Mouse (Mus musculus): ENCODE measurements around the gene Ptprn2. TPM values are rescaled to one million over a fixed set of nuclear protein-coding genes. Genes with fewer than 3 reads are reported as not detected.

Ptprn2 gene
- total RNA-seq, 2 experiments from 2014 or later, result 0.10 to 0.34 TPM

DNA sequence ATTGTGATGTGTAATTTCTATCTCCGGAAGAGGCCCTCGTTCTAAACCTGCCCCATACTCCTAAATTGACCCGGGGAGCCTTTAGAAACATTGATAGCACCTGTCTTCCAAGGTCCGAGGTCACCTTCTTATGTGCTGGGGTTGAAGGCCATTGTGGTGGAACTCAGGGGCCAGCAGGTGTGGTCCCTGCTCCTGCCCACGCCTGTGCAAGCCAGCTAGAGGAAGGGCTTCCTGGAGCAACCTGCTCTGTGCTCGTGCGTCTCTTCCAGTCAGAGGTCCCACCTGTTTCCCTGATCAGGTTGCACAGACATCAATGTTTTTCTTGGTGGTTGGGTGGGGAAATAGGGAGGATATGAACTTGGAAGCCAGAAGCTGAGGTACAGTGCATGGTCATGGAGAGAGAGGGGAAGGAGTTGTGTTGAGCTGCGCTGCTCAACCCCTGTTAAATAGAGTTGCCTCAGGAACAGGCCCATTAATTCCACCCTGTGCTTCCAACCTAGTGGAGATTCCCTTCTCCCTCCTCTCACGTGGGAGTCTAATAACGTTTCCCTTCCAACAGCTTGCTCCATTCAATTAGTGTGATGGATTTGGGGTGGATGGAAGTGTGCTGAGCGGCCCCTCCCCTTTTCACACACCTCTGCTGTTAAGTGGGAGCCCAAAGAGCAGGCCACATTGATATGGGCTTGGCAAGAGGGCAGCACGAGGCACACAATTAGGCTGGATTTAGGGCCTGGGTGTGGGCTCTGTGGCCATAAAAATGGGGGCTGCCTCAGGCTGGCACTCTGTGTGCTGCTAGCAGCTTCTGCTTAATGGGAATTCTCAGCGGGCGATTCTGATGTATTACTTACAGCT, 156.0 kb downstream of the Ptprn2 start:
- no peak for DNase-seq (ENCODE audit: low spot score in 2 of 2)

GRCm38 (mm10) chr12:116642191-116642549, 156.7 kb downstream of the Ptprn2 start:
- DNase-seq (ENCODE audit: low spot score in 2 of 2), result no peak

GRCm38 (mm10) chr12:116646771-116647170, 161.3 kb downstream of the Ptprn2 start:
- DNase-seq (ENCODE audit: low spot score in 2 of 2), result no peak

DNA sequence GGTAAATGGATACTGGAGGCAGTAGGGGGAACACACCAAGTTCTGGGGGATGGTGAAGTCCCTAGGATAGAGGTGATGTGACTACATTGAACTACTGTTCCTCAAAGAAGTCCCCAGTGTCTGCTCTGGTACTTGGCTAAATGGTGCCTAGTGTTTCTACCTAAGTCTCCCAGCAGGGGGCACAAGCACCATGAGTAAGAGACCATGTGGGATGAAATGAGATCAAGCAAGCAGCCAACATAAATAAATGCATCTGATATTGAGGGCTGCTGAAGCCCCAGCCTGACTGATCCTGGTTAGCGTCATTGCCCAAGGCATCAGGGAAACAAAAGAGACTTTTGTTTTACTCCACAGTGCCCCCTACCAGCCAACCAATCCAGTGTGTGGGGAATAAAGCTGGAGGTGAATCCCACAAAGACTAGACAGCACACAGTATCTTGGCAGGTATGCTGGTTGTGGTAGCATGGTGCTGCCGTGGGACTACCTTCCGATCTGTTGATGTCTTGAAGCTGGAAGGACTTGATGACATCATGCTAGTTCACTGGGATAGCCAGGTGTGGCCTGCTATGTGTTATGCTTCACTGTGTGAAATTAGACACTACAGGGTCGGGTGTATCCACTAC, 163.2 kb downstream of the Ptprn2 start:
- no peak for DNase-seq (ENCODE audit: low spot score in 2 of 2)

GRCm38 (mm10) chr12:116653684-116654083, 168.2 kb downstream of the Ptprn2 start:
- DNase-seq (ENCODE audit: low spot score in 2 of 2), result no peak

DNA sequence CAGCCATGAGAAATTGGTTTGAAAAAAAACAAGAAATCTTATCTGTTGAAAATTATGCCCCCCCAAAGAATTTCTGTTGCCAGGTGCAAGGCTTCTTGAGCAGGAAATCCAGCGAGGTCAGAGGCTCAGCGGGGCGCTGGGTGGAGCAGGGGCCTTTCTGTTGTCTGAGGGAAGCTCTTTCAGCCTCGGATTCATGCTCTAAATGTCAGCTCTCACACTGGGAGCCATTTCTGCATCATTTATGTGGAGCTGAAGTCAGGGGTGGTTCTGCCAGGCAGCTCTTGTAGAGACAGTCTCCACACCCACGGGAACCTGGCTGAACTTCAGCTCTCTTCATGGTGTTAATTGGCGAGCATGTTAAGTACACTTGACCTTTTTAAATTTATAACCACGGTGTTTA, 174.6 kb downstream of the Ptprn2 start:
- DNase-seq (ENCODE audit: low spot score in 2 of 2), result no peak

DNA sequence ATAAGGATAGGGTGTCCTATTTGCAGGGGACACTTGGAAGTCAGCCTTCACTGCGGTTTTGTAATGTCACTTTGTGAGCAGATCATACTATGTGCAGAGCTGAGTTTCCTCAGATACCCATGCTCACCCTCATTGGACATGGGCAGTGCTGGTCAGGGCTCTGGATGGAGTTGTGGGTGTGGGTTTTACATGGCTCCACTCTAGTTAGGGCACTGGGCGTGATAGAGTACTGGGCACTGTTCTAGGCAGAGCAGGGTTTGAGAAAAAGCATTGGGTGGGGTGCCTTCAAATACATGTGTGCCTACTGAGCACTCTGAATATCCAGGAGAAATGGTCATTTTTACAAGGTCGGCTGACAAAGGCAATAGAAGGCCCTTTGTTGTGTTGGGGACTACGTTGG, 175.5 kb downstream of the Ptprn2 start:
- no peak for DNase-seq (ENCODE audit: low spot score in 2 of 2)

DNA sequence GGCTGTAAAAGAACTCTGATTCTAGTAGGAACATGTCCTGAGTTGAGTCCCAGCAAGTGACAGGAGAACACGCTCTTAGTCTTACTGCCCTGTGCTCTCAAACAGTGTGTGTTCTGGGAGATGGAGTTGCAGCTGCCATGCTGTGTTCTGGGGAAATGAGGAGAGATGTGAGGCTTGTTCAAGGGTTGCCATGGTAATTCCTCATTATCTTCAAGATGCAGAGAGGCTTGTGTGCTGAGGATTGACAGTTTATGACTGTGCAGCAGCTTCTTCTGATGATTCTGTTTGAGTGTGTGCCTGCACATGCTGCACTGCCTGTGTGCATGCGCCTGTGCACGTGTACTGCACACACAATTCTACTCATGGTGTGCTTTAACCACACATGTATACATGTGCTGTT, 192.2 kb downstream of the Ptprn2 start:
- no peak for DNase-seq (ENCODE audit: low spot score in 2 of 2)

GRCm38 (mm10) chr12:116689832-116690231, 204.3 kb downstream of the Ptprn2 start:
- DNase-seq (ENCODE audit: low spot score in 2 of 2), result no peak

- no peak for DNase-seq (ENCODE audit: low spot score in 2 of 2)
Observed at GRCm38 (mm10) chr12:116709535-116709934, 224.0 kb downstream of the Ptprn2 start.

GRCm38 (mm10) chr12:116710716-116711115, 225.2 kb downstream of the Ptprn2 start:
- no peak for DNase-seq (ENCODE audit: low spot score in 2 of 2)

GRCm38 (mm10) chr12:116711133-116711532, 225.6 kb downstream of the Ptprn2 start:
- no peak for DNase-seq (ENCODE audit: low spot score in 2 of 2)

- no peak for DNase-seq (ENCODE audit: low spot score in 2 of 2)
Observed at GRCm38 (mm10) chr12:116713096-116713495, 227.6 kb downstream of the Ptprn2 start.

DNA sequence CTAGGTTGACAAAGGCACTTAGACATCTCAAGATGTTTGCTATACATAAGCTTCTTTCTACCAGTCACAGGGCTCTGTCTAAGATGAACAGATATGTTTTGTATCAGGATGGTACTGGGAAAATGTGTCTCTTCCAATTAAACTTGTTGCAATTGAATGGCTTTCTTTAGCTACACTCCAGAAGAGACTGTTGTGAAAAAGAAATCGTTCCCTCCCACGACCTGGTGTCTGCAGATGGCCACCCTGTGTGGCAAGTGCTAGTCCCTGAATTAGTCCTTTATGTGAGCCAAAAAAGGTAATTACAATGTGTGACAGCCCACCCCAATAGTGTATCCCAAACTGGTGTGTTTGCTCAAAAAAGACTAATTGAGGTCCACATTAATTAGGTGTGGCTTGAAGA, 235.5 kb downstream of the Ptprn2 start:
- DNase-seq (ENCODE audit: low spot score in 2 of 2), result no peak

GRCm38 (mm10) chr12:116740141-116740540, 254.6 kb downstream of the Ptprn2 start:
- no peak for DNase-seq (ENCODE audit: low spot score in 2 of 2)

GRCm38 (mm10) chr12:116741300-116741699, 255.8 kb downstream of the Ptprn2 start:
- DNase-seq (ENCODE audit: low spot score in 2 of 2), result no peak

- DNase-seq (ENCODE audit: low spot score in 2 of 2), result no peak
Observed at GRCm38 (mm10) chr12:116746401-116746800, 260.9 kb downstream of the Ptprn2 start.

DNA sequence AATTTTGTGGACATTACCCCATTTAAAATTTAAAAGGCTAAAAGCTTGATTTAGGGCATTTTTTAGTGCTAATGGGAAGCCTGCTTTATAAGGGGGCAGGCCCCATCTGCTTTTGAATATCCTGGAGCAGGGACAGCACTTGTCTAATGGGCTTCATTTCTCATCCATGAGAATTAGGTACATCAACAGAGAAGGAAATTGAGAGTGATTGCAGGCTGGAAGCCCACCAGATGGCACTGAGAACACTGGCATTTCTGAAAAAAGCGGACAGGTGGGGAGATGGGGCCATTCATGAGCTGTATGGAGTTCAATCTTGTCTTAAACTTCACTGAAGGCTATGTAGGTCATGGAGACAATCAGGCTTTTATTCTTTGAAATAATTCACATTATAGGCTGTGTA, 267.3 kb downstream of the Ptprn2 start:
- DNase-seq (ENCODE audit: low spot score in 2 of 2), result no peak

DNA sequence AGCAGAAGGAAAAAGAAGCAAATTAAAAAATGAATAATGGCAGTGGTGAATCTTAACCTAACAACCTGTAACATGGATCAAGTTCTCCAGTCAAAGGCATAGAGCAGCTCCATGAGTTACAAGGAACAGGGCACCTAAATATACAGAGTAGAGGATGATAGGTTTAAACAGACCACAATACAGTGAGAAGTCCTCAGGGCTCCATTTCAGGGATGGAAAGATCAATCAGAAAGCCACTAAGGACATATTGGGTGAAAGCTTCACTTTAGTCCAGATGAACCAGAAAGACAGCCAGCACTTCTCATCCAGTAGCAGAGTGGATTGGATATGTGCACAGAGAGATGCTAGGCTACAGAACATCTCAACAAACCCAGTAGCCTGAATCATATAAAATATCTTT, 278.4 kb downstream of the Ptprn2 start:
- DNase-seq (ENCODE audit: low spot score in 2 of 2), result no peak

GRCm38 (mm10) chr12:116770911-116771310, 285.4 kb downstream of the Ptprn2 start:
- DNase-seq (ENCODE audit: low spot score in 2 of 2), result no peak

DNA sequence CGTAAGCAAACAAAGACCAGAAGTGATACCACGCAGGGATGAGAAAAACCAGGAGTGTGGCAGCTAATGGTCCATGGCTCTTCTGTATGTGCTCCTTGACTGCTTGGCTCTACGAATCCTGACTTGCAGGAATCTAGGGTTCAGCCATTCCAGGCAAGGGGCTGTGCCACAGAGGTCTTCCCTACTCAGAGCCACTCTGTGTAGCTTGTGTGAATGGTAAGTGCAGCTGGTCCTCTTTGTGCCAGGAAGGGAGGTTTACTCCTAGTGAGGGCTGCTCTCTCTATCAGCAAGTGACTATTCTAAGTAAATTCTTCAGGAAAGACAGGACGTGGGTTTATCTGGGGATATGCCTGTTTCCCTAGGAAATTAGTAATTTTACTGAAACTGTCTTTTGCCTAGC, 286.0 kb downstream of the Ptprn2 start:
- no peak for DNase-seq (ENCODE audit: low spot score in 2 of 2)

- no peak for DNase-seq (ENCODE audit: low spot score in 2 of 2)
Observed at GRCm38 (mm10) chr12:116772081-116772566, 286.6 kb downstream of the Ptprn2 start.

DNA sequence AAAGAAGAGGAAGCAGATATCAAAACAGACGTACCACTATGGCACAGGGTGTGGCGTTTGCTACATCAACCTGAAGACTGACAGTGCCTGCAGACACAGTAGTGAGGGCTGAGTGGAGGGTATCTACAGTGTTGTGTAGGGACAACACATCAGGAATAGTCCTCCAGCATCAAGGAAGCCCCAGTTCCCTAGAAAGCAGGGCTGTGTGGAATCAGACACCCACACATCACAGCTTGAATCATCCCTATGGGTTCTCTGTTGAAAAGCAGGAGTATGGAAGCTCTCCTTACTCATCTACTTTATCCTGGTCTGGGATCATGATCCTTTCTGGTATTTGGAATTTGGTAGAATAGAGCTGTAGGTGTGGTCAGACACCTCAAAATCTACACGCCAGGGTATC, 287.8 kb downstream of the Ptprn2 start:
- DNase-seq (ENCODE audit: low spot score in 2 of 2), result no peak

Data from gastrocnemius, postnatal 4 days (tissue).